Mouse (Mus musculus) adrenal gland, postnatal 36 days (tissue): Measurements from ENCODE around the gene Vmn1r181. TPM values are rescaled to one million over a fixed set of nuclear protein-coding genes. Genes with fewer than 3 reads are reported as not detected.
"Not testable (repeated sequence)": the region's sequence is repeated elsewhere in the genome, so short reads cannot be mapped to it uniquely, and the experiment has no call there.

ENCODE experiments used
- DNase-seq, 2 experiments: peaks; one replicate each; pipeline ENCODE4 v3.0.0; 2021; ENCODE audit warnings: mixed read lengths in 1 of 2
- long read RNA-seq, 2 experiments: library from polyadenylated mRNA; stranded (forward); transcript quantifications; one replicate each; pipeline ENCODE4 v2.0.0; 2021; ENCODE audit warnings: borderline sequencing depth in 2 of 2
- total RNA-seq, 2 experiments: library from RNA; stranded (reverse); gene quantifications; 2 replicates each; pipeline ENCODE4 v1.2.3; 2021

Vmn1r181 gene
- not detected for total RNA-seq
- long read RNA-seq, experiment 1 = 0 reads
- long read RNA-seq, experiment 2 = 0 reads

GRCm38 (mm10) chr7:23974315-23974714 is at the start of gene Vmn1r181:
Gene Vmn1r181 (plus strand): TSS chr7:23974615.
- not testable (repeated sequence) for DNase-seq

DNA sequence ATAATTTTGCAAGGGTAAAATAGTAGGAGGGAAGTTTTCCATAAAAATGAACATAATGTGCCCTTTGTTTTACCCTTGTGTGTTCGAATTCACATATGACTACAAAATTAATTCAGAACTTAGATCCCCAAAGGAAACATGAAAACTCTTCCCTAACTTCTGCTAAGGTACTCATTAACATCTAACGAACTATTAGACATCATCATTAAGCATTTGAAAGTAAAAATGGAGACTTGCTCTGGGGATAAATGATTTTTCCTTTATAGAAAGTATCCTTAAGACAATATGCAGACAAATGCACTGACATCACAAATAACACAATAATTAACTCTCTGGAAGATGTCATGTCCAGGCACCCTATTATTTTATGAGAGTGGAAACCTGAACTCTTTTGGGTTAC is 47.7 kb upstream of the Vmn1r181 start, which contains the start of gene Vmn1r179:
Vmn1r179 (plus strand) TSS at position 301 of the 400 bp plus-strand sequence.
- DNase-seq = no peak

DNA sequence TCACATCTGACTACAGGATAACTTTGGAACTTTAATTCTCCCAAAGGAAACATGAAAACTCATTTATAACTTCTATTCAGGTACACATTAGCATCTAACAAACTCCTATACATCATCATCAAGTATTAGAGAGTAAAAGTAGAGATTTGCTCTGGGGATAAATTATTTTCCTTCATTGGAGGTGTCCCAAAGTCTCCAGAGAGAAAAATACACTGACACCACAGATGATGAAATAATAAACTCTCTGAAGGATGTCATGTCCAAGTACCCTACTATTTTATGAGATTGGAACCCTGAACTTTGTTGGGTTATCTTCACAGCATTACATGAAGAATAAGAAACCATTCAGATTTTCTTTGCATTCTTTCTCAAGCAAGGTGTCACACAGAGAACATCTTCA is 24.1 kb upstream of the Vmn1r181 start, which contains the start of gene Vmn1r180:
Vmn1r180 (plus strand) TSS at position 301 of the 400 bp plus-strand sequence.
- no peak for DNase-seq

DNA sequence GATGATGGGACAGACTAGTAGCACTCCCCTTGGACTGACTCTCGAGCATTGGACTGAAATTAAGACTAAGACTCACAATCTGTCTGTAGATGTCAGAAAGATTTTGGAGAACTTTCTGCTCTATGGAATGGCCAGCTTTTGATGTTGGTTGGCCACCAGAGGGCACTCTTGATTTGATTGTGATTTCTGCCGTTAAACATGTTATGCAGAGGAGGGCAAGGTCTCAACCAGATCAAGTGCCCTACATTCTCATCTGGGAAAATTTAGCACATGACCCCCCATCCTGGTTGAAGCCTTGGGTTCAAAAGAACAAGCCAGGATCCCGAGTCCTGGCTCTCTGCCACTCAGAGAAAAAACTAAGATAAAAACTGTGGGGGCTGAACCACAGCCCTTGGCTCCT is 6.4 kb upstream of the Vmn1r181 start:
- DNase-seq = peak; percentile 11 to 18

DNA sequence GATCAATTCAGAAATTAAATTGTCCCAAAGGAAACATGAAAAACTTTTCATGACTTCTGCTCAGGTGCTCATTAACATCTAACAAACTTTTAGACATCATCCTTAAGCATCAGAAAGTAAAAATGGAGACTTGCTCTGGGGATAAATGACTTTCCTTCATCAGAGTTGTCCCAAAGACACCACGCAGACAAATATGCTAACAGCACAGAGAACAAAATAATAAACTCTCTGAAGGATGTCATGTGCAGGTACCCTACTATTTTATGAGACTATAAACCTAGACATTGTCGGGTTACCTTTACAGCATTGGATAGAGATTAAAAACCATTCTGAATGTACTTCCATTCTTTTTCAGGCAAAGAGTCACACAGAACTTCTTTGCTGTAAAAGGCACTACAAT is 27.0 kb downstream of the Vmn1r181 start, which contains the start of gene V1rd19:
V1rd19 (plus strand) TSS at position 301 of the 400 bp plus-strand sequence.
- no peak for DNase-seq

Other genes starting within 250 kb of the Vmn1r181 start
- gene Vmn1r174, start 222.3 kb upstream of the Vmn1r181 start, total RNA-seq = not detected
- gene Vmn1r175, start 164.0 kb upstream of the Vmn1r181 start, total RNA-seq = not detected
- gene Vmn1r176, start 137.2 kb upstream of the Vmn1r181 start, total RNA-seq = not detected
- gene Vmn1r177, start 108.2 kb upstream of the Vmn1r181 start, total RNA-seq = not detected
- gene Vmn1r178, start 82.6 kb upstream of the Vmn1r181 start, total RNA-seq = not detected
- not detected for gene Vmn1r179, start 47.6 kb upstream of the Vmn1r181 start, total RNA-seq
- gene Vmn1r180, start 24.0 kb upstream of the Vmn1r181 start, total RNA-seq = not detected
- gene V1rd19, start 27.1 kb downstream of the Vmn1r181 start, total RNA-seq = not detected
- not detected for gene Vmn1r183, start 78.6 kb downstream of the Vmn1r181 start, total RNA-seq
- 10 to 100 TPM; 23.3 to 26.3 TPM for gene Zfp180, start 107.3 kb downstream of the Vmn1r181 start, total RNA-seq
- 1 to 10 TPM; 2.8 to 3.4 TPM for gene Zfp112, start 137.7 kb downstream of the Vmn1r181 start, total RNA-seq
- 1 to 10 TPM; 8.8 TPM for gene Zfp235, start 159.6 kb downstream of the Vmn1r181 start, total RNA-seq
- gene Zfp114, start 200.4 kb downstream of the Vmn1r181 start, total RNA-seq = under 1 TPM; 0.20 to 0.70 TPM
- 1 to 10 TPM; 8.1 to 9.9 TPM for gene Zfp111, start 236.8 kb downstream of the Vmn1r181 start, total RNA-seq